Mouse (Mus musculus) urinary bladder, postnatal 14 days (tissue): ENCODE measurements around the gene Tshz2.

Experiments used
- DNase-seq: peaks from one replicate; pipeline ENCODE4 v3.0.0; 2021; ENCODE audit warnings: low spot score

Tshz2 gene

DNA sequence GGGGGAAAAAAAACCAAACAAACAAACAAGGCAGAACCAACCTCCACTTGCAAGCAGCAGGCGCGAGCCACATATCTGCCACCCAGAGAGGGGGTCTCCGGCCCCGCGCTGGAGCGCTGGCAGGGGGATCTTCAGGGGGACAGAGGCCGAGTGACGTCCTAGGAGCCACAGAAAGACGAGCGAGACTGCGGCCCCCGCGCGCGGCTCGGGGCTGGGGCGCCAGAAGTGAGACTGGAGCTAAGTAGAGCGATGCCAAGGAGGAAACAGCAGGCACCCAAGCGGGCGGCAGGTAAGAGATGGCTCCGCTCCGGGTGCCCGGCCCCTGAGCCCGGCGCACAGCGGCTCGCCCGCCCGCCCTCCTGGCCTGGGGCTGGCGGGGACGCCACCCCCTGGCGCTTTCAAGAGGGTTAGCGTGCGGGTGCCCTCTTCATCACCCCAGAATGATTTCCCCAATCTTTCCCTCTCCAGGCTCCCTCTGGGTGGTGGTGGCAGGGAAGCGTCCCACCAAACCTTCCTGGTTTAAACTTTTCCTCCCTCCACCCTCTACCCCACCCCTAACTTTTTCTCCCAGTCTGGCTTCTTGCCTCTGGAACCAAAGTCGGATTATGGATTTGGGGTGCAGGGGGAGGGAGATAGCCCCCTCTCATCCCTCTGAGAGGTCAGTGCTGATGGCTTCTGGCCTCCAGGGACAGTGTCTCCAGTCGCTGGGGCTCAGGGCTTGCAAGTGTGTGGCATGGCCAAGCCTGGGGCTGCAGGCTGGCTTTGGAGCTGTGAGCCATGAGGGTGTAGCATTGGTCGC is 877 bp downstream of the Tshz2 start:
- DNase-seq = peak; percentile 54

DNA sequence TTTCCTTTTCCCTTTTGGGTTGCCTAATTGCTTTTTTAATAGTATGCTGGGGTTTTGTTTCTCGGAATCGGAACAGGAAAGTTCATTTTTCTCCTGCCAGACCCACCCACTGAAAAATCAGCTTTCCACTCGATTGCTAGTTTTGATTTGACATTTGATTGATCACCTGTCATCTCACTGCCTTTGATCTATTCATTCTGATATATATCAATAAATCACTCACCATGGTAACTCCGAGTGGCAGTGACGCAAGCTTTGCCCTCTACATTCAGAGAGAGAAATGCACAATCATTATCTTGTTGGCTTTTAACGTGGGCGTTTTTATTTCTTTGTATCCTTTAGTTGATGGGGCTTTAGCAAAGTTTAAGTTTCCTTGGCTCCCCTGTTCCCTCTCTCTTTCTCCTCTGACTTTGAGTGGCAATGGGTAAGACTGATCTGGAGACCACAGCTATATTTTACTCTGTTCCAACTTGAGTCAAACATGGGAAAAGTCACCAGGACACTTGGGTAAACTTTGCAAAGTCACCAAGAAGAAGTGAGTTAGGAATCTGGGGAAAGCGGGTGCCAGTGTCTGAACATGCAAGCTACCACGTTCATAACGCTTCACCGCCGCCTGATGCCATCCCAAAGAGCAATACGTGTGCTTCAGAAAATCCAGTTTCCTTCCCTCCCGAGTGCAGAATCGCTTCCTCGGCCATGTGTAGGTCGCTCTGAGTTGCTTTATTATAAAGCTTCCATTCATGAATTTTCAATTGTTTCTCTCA is 2.0 kb downstream of the Tshz2 start:
- DNase-seq = no peak

DNA sequence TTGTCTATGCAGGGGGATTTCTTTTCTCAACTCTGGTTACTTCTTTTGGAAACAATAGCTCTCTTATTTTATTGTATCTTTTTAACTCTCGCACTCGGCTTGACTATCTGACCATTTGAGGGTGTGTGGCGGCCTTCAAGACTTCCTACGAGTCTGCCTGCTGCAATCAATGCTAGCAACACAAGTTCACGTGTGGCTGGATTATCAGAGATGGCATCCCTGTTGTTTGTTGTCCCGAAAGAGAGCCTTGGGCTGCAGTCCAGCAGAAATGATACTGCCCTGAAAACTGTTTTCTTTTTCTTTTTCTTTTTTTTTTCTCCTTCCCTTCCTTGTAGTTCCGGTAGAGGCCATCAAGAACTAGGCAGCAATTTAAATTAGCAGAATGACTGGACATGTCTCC is 2.6 kb downstream of the Tshz2 start:
- no peak for DNase-seq

DNA sequence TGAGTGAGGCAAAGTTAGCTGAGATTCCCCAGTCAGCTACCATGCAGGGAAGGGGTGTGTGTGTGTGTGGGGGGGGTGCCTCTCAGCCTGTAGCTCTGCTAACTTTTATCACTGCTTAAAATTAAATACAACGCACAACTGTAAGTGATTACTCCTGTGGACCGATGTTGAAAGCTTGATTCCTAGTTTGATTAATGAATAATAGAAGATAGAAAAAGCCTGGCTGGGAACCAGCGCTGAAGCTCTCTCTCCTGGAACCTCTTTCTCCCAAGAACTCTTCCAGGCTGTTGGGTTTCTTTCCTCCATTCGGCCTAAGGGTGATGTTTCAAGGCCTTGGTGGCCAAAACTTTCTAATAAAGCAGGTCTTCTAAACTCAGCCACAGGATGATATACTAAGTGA is 3.6 kb downstream of the Tshz2 start:
- DNase-seq = no peak

DNA sequence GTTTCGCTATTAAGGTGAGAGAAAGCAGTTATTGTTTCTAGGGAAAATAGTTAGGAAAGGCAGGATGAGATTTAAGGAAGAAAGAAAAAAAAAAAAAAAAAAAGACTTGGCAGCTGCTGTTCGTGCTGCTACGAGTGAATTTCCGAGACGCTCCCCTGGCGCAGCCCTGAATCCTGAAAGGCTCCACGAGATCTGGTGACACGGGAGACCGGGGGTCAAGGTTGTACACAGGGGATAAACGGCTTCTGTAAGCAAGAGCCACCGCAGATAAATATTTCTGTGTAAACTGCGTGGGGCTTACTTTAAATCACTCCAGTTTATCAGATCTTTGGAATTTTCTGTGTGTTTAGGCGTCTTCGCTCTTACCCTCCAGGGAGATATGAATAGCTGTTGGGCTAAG is 8.7 kb downstream of the Tshz2 start:
- DNase-seq = no peak

DNA sequence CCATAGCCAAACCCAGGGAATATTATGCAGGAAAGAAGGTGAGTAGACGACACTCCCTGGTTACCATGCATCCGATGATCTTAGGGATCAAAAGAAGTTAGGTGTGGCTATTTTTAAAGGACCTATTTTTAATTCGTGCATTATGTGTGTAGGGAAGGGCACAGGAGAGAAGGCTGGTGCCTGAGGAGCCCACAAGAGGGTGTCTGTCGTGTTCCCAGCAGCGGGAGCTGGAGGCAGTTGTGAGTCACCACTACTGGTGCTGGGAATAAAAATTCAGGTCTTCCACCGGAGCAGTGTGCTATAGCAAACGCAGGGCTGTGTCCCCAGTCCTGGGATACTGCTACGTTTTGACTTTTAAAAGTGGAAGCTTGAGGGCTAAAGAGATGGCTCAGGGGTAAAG is 9.6 kb downstream of the Tshz2 start:
- no peak for DNase-seq

DNA sequence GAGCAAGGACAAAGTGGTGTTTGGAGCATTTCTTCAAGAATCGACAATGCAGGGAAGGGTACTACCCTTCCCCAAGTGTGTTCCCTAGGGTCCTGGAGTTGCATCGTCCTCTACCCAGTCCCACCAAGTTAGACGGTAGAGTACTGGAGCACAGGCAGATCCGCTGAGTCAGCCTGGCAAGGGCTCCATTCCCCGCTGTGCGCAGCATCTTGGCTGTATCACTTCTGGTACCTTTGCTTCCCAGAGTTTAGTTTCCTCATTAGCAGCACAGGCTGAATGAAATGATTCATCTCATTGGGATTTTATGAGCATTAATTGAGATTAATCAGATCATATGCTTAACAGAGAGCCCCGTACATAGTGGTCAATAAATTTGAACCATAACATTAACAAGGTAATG is 14.3 kb downstream of the Tshz2 start:
- no peak for DNase-seq

DNA sequence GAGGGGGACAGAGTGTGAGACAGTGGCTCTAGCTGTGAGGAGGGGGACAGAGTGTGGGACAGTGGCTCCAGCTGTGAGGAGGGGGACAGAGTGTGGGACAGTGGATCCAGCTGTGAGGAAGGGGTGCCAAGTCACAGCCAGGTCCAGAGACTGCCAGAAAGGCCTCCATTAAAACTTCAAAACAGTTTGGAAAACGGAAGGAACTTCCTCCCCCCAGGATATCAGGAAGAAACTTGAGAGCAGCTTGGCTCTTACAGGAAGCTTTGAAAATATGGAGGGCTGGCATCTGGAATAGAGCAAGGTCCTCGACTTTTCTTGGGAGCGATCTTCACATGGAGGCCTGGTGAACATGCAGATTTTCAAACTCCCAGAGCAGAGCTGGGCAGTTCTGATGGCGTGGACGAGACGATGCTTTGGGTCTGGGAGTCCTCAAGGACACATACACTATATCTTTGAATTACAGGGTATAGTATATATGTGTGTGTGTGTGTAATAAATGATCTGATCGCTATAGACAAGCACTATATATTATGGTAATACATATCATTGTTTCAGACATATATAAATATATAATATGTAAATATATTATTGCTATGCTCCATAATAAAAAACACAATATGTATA is 16.6 kb downstream of the Tshz2 start:
- no peak for DNase-seq

DNA sequence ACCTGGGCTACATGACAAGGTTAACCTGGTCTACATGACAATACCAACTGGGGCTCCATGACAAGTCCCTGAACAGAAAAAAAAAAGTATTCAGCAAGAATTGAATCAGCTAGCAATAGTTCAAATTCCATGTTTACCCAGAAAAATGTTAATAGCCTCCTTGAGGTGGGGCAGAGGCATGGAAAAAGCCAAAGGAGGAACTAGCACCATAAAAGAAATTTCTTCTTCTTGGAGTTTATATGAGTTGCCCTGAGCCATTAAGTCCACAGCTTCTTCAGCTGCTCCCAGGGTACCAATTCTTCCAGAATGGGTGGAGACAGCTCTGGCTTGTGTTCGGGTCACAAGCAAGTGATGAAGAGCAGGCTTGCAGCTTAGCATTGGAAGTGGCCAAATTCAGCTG is 20.5 kb downstream of the Tshz2 start:
- no peak for DNase-seq

DNA sequence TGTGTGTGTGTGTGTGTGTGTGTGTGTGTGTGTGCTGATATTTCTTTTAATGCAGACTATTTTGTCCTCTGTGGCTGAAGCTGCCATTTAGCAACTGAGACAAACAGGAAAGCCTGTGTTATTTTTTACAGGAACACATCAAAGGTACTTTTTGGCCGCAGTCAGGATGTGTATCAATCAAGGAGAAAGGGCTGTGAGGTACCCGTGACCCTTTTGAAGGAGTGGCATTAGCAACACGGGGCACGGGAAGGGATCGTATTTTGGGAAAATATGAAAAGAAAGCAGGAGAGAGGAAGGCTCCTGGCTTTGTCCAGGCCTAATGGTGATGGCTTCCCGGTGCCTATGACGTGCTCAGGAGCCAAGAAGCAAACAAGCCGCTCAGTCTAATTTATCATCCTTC is 31.0 kb downstream of the Tshz2 start:
- no peak for DNase-seq

DNA sequence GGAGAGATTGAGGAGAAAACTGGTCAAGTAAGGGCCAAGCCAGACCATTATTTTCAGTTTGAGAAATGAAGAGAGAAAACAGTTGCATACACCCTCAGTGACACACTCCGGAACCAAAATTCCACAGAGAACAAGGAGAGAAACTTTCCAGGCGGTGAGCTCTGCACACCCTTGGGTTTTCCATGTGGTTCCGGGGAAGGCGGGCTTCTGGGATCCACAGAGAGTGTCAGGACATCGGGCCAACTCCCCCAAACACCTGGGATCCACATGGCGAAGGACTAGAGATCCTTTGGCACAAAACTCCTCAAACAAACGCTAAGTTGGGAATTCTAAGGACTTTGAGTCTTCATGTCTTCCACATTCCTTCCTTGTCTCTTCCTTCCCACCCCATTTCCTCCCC is 38.5 kb downstream of the Tshz2 start:
- DNase-seq = no peak

DNA sequence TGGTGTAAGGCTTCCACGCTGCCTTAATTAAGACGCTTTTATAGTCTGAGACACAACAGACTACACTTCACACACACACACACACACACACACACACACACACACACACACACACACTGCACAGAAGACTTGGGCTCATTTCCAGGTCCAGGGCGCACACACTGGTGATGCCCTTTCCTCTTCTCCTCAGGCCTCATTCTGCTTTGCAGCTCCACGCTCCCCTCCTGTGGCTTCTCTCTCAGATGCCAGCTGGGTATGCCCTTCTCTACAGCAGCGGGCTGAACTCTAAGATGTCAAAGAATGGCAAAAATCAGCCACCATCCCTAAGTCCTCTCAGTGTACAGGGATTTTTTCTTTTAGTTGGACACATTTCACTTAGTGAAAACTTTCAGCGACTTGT is 41.0 kb downstream of the Tshz2 start:
- no peak for DNase-seq

DNA sequence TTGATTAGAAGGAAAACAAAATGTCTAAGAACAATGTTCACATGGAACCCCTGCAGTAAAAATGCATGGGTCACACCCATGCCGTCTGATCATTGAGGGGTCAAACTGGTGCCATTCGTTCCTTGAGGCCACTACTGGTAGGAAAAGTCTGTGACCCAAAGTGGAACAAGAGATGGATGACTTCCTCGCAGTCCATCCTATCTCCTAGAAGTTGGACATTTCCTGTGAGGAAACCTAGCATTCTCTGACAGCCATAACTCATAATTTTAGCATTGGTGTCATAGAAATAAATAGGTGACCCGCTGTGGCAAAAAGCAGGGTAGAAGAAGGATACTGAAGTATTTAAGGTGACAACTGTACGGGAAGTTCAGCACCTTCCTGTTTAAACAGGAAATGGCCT is 41.4 kb downstream of the Tshz2 start:
- DNase-seq = no peak

DNA sequence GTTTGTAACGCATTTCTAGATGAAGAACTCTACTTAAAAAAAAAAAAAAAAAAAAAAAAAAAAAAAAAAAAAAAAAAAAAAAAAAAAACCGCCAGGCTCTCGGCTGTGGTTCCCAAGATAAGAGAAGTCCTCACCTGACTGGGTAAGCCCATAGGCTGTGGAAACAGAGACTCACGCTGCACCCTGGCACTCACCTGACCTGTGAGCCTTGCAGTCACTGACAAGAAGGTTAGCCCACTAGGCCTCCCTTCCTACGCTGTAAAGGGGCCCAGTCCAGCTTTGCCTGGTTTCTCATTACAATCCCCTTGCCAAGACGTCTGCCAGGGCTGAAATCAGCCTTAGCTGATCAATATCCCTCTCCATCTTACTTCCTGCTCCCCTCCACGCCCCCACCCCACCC is 46.5 kb downstream of the Tshz2 start:
- no peak for DNase-seq

DNA sequence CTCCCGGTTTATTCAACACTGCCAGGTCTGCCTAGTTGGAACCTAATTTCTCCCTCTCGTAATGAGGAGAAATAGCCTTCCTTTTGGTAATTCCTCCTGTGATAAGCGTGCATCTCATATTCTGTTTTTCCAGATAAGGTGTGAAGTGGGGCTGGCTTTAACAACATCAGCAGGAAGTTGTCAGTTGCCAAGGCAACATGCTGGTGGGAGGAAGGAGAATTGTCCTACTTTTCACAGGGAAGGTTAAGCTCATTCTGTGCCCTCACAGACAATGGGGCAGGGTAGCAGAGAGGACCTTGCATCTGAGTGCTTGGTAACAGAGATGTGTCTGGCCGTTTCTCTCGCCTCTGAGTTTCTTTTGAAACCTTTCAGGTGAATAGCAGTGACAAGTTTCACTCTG is 47.1 kb downstream of the Tshz2 start:
- no peak for DNase-seq

DNA sequence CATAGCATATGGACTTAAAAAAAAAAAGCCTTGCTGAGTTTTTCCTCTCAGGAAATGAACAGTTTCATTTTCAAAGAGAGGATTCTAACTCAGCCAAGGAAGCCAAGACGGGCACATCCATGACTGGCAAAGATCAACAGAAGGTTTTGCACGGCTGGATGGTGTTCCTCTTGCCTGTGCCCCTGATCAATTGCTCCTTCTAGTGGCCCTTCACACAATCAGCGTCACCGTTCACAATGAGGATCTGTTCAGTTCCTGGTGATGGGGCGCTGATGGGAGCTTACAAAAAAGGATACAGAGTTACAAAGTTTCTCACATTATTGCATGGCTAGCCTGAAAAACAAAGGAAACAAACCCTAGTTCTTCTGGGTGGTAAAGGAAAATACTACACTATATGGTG is 52.4 kb downstream of the Tshz2 start:
- no peak for DNase-seq

DNA sequence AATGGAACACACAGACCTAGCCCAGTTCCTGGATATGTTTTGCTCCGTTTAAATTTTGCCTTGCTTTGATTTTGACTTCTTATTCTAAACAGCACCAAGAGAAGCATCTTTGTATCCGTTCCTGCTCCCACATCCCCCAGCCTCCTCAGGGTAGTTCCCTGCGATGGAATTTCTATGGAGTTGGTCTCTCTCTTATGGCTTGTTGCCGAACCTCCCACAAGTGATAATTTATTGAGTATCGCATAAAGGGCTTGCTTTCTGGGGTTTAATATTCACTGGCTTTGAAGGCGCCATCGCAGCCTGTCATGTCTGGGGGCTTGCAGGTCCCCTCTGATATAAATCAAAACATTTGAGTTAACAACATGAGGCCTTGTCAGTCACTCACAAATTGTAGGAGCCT is 52.9 kb downstream of the Tshz2 start:
- DNase-seq = no peak

DNA sequence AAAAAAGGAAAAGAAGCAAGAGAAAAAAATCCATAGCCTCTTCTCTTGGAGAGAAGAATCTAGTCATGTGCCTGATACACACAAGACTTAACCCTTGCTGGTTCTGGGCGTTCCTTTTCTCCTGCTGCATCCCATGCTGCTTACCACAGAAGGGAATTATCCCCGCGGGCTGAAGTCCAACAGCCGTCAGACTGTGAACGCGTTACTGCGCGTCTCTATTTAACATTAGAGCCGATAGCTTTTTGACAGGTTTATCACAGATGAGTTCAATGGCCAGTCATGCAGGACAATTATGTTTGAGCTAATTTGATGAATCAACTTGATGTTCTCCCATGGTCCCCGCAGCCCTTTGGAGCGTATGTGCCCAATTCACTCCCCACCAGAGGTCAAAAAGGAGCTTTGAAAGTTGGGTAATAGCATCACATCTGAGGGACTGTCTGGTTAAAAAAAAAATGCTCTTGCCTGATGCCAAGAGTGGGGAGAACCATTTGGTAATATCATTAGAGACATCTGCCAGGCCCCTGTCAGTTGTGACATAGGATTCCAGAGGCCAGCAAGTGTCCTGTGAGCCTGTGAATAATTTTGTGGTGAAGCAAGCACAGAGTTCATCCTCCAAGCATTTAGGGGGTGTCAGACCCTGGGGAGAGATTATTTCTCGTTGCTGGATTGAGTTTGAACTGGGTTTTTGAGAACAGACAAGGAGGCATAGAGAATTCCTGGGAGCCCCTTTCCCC is 54.1 kb downstream of the Tshz2 start:
- no peak for DNase-seq

DNA sequence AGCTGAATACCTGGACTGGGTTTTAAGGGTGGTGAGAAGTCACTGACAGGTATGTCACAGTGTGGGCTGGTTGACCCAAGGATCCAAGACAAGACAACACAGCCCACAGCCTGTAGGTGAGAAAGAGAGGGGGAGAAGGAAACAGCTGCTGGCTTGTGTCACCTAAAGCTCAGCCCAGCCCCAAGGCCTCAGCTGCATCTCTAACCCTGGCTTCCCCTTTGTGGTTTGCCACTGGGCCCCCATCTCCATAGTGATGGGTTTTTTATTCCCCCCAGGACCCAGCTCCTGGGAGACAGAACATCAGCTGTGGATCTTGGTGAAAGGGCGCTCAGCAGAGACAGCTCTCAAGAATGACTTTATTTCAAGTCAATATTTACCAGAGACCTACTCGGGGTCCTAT is 57.2 kb downstream of the Tshz2 start:
- no peak for DNase-seq

DNA sequence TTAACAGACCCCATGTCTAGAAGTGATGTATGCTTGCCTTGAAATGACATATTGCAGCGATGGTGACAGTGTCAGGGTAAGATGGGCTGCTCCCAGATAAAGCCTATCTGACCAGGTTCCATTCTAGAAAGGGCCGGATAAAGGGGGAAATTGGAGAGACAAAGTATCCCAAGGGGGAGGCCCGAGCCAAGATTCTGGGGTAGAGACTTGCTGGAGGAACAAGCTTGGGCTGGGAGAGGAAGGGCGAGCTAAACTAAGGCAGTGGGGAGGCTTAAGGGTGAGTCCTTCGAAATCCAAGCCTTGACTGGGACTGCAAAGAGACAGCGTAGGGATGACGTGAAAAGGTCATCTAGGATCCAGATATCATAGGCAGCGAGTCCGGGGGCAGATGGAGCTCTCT is 61.7 kb downstream of the Tshz2 start:
- no peak for DNase-seq

DNA sequence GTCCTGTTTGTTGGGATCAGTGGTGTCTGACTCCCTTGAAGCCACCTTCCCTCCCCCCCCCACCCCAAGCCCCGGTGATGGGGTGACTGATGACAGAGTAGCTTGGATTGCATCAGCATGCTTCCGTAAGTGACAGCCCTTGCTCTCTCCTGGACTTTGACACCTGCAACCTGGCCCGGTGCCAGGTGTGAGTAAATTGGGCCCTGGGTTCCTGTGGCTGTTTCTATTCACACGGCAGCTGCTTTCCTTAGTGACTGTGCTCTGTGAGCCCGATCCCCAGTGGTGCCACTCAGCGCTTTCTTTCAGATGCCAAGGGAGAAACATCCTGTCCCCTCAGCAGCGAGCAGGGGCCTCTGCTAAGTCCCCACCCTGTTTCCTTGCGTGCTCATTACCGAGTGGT is 62.2 kb downstream of the Tshz2 start:
- DNase-seq = no peak

DNA sequence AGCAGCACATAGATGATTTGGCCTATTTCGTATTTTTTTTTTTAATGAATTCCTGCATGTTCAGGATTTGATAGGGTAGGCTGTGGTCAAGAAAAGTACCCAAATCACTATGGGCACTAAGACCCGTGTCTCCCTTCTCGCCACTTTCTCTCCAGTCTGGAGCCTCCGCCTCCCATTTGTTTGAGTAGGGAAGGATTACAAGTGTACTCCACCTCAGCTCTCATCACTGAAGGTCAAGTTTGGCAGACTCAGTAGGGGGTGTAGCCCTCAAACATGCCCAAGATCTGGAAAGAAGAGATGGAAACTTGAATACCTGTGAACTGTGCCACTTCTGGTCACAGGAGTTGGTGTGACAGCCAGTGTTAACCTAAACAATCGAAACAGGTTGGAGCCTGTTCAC is 66.3 kb downstream of the Tshz2 start:
- no peak for DNase-seq
